Mouse (Mus musculus) MEL (cell line): ENCODE results near the gene Jup. TPM values are rescaled to one million over a fixed set of nuclear protein-coding genes. Genes with fewer than 3 reads are reported as not detected.

ENCODE experiments used
- DNase-seq: peaks from one replicate; pipeline ENCODE4 v3.0.0; 2011; ENCODE audit warnings: low read depth, low spot score
- H3K27ac ChIP-seq: 2 replicates; pipeline ENCODE4 v1.5.1; 2012; ENCODE audit warnings: low read depth, mild to moderate bottlenecking, control low read depth, low read length, moderate library complexity; ENCODE audit not compliant: control insufficient read depth
- H3K27me3 ChIP-seq, 2 experiments: fragments of 150-350 bp in 1 of 2; sonication (generic) in 1 of 2; 2 replicates each; pipeline ENCODE4 v1.6.1; 2012; ENCODE audit warnings: low read length in 2 of 2, mild to moderate bottlenecking in 2 of 2, improper control_type of control experiment in 1 of 2, moderate library complexity in 1 of 2; ENCODE audit not compliant: insufficient read depth in 2 of 2, control insufficient read depth in 1 of 2
- H3K36me3 ChIP-seq, 2 experiments: 2 replicates each; pipeline ENCODE4 v1.6.1; 2012 to 2014; ENCODE audit warnings: low read length in 2 of 2, improper control_type of control experiment in 1 of 2, inconsistent platforms in 1 of 2, mild to moderate bottlenecking in 1 of 2; ENCODE audit not compliant: insufficient read depth in 2 of 2, control insufficient read depth in 1 of 2
- H3K4me1 ChIP-seq, 2 experiments: fragments of 150-350 bp in 1 of 2; sonication (generic) in 1 of 2; 2 replicates each; pipeline ENCODE4 v1.6.1; 2012; ENCODE audit warnings: low read length in 2 of 2, improper control_type of control experiment in 1 of 2, mild to moderate bottlenecking in 1 of 2; ENCODE audit not compliant: insufficient read depth in 2 of 2, control insufficient read depth in 1 of 2
- H3K4me3 ChIP-seq, 2 experiments: fragments of 150-350 bp in 1 of 2; sonication (generic) in 1 of 2; 2 replicates each; pipeline ENCODE4 v1.5.1; 2012; ENCODE audit warnings: low read depth in 2 of 2, low read length in 2 of 2, mild to moderate bottlenecking in 2 of 2, moderate library complexity in 2 of 2, control low read depth in 1 of 2, improper control_type of control experiment in 1 of 2; ENCODE audit not compliant: control insufficient read depth in 1 of 2, insufficient read depth in 1 of 2
- H3K79me2 ChIP-seq: 2 replicates; pipeline ENCODE4 v1.6.1; 2012; ENCODE audit warnings: mild to moderate bottlenecking, low read length, moderate library complexity; ENCODE audit not compliant: control insufficient read depth, poor library complexity, insufficient read depth
- H3K9ac ChIP-seq: 2 replicates; pipeline ENCODE4 v1.6.1; 2012; ENCODE audit warnings: low read depth, mild to moderate bottlenecking, control low read depth, low read length, moderate library complexity; ENCODE audit not compliant: control insufficient read depth, poor library complexity, severe bottlenecking
- H3K9me3 ChIP-seq: fragments of 150-350 bp; sonication (generic); replicated peaks from 2 replicates; pipeline ENCODE4 v1.6.1; 2012; ENCODE audit warnings: mild to moderate bottlenecking, low read length, improper control_type of control experiment, moderate library complexity; ENCODE audit not compliant: insufficient read depth
- CHD1 ChIP-seq: IDR thresholded peaks from 2 replicates; pipeline ENCODE4 v1.6.1; 2012; ENCODE audit warnings: low read depth, mild to moderate bottlenecking, inconsistent platforms, low read length, improper control_type of control experiment
- CTCF ChIP-seq, 3 experiments: IDR thresholded peaks in 2 of 3; conservative IDR thresholded peaks in 1 of 3; 2 replicates each; pipeline ENCODE4 v1.5.1; 2011 to 2012; ENCODE audit warnings: low read length in 3 of 3, low read depth in 2 of 3, mild to moderate bottlenecking in 2 of 3, improper control_type of control experiment in 1 of 3, inconsistent platforms in 1 of 3, mixed read lengths in 1 of 3, moderate library complexity in 1 of 3; ENCODE audit not compliant: control insufficient read depth in 1 of 3, insufficient read depth in 1 of 3, poor library complexity in 1 of 3, severe bottlenecking in 1 of 3
- HCFC1 ChIP-seq: IDR thresholded peaks from 2 replicates; pipeline ENCODE4 v1.6.1; 2012; ENCODE audit warnings: low read depth, mild to moderate bottlenecking, inconsistent platforms, low read length, improper control_type of control experiment, moderate library complexity
- JUND ChIP-seq: IDR thresholded peaks from 2 replicates; pipeline ENCODE4 v1.6.1; 2011; ENCODE audit warnings: low read depth, mild to moderate bottlenecking, improper control_type of control experiment, low read length
- KAT2A ChIP-seq: conservative IDR thresholded peaks from 2 replicates; pipeline ENCODE4 v1.6.1; 2012; ENCODE audit warnings: low read depth, low read length, improper control_type of control experiment, inconsistent platforms
- MAX ChIP-seq: IDR thresholded peaks from 2 replicates; pipeline ENCODE4 v1.6.1; 2011; ENCODE audit warnings: low read length, improper control_type of control experiment
- MAZ ChIP-seq: IDR thresholded peaks from 2 replicates; pipeline ENCODE4 v1.6.1; 2012; ENCODE audit warnings: low read depth, mild to moderate bottlenecking, inconsistent platforms, low read length, improper control_type of control experiment
- MYB ChIP-seq: IDR thresholded peaks from 2 replicates; pipeline ENCODE4 v1.6.1; 2011; ENCODE audit warnings: mild to moderate bottlenecking, low read depth, low read length, improper control_type of control experiment
- MYC ChIP-seq: IDR thresholded peaks from 2 replicates; pipeline ENCODE4 v1.6.1; 2011; ENCODE audit warnings: low read depth, mild to moderate bottlenecking, low read length, improper control_type of control experiment, moderate library complexity
- NRF1 ChIP-seq: IDR thresholded peaks from 2 replicates; pipeline ENCODE4 v1.6.1; 2014; ENCODE audit warnings: low read depth, mild to moderate bottlenecking, inconsistent platforms, low read length, improper control_type of control experiment, moderate library complexity; ENCODE audit not compliant: poor library complexity, insufficient read depth, severe bottlenecking
- POLR2A ChIP-seq, 2 experiments: IDR thresholded peaks; 2 replicates each; pipeline ENCODE4 v1.6.1; 2011 to 2012; ENCODE audit warnings: low read length in 2 of 2, mild to moderate bottlenecking in 2 of 2, control low read depth in 1 of 2, improper control_type of control experiment in 1 of 2, low read depth in 1 of 2, moderate library complexity in 1 of 2; ENCODE audit not compliant: control insufficient read depth in 1 of 2, insufficient read depth in 1 of 2, poor library complexity in 1 of 2
- TBP ChIP-seq: IDR thresholded peaks from 2 replicates; pipeline ENCODE4 v1.8.0; 2011; ENCODE audit warnings: low read depth, low read length, improper control_type of control experiment
- TCF12 ChIP-seq: IDR thresholded peaks from 2 replicates; pipeline ENCODE4 v1.6.1; 2014; ENCODE audit warnings: low read depth, mild to moderate bottlenecking, inconsistent platforms, low read length, improper control_type of control experiment, moderate library complexity
- USF1 ChIP-seq: IDR thresholded peaks from 2 replicates; pipeline ENCODE4 v1.6.1; 2014; ENCODE audit warnings: low read depth, mild to moderate bottlenecking, inconsistent platforms, low read length, improper control_type of control experiment, moderate library complexity
- USF2 ChIP-seq, 2 experiments: IDR thresholded peaks; 2 replicates each; pipeline ENCODE4 v1.6.1; 2011 to 2012; ENCODE audit warnings: improper control_type of control experiment in 2 of 2, low read length in 2 of 2, borderline replicate concordance in 1 of 2, inconsistent platforms in 1 of 2, low read depth in 1 of 2, mild to moderate bottlenecking in 1 of 2; ENCODE audit not compliant: insufficient read depth in 1 of 2
- ZC3H11A ChIP-seq: IDR thresholded peaks from 2 replicates; pipeline ENCODE4 v1.6.1; 2012; ENCODE audit warnings: low read depth, mild to moderate bottlenecking, inconsistent platforms, low read length, improper control_type of control experiment
- ZKSCAN1 ChIP-seq: IDR thresholded peaks from 2 replicates; pipeline ENCODE4 v1.6.1; 2012; ENCODE audit warnings: low read depth, mild to moderate bottlenecking, inconsistent platforms, low read length, improper control_type of control experiment, moderate library complexity
- ZMIZ1 ChIP-seq: IDR thresholded peaks from 2 replicates; pipeline ENCODE4 v1.6.1; 2012; ENCODE audit warnings: low read depth, mild to moderate bottlenecking, inconsistent platforms, low read length, improper control_type of control experiment, moderate library complexity
- polyA plus RNA-seq, 2 experiments: library from polyadenylated mRNA; stranded (reverse) in 1 of 2; unstranded in 1 of 2; fragments of >175 nt in 1 of 2; fragments of >200 nt in 1 of 2; gene quantifications; 2 replicates each; pipeline versions ENCODE4 v1.2.1 to v1.2.4; 2012; ENCODE audit warnings: low replicate concordance in 2 of 2, low read depth in 1 of 2; ENCODE audit not compliant: insufficient read length in 2 of 2, insufficient read depth in 1 of 2, missing spikeins in 1 of 2
- total RNA-seq: library from RNA; depleted of rRNA; stranded (reverse); fragments of 300-350 nt; gene quantifications from 2 replicates; pipeline ENCODE4 v1.2.3, GENCODE M21; 2012

Gene Jup
- total and polyA plus RNA-seq, 3 experiments = 1.0 to 8.5 TPM; not detected in 1

- no peak for TF ChIP-seq USF2 (IDR thresholded peaks at IDR 0.05; ENCODE audit: borderline replicate concordance in 1 of 2, insufficient read depth in 1 of 2, low read depth in 1 of 2, low read length in 2 of 2)
- no peak for TF ChIP-seq TCF12
- TF ChIP-seq HCFC1 = no peak
- TF ChIP-seq MAZ = no peak
- TF ChIP-seq ZMIZ1 = no peak
- no peak for TF ChIP-seq MYC
- no peak for TF ChIP-seq ZKSCAN1
- TF ChIP-seq MYB = no peak
- no peak for TF ChIP-seq KAT2A
- TF ChIP-seq NRF1 = no peak
- no peak for TF ChIP-seq CHD1
- TF ChIP-seq, all 39 proteins: peak for 0
- H3K4me1 ChIP-seq = peaks cover 0 to under 1% of the 10 kb centered on the region in 2 experiments; a peak in 1 of 4 replicates
- DNase-seq = no peak
- H3K9me3 ChIP-seq = no peaks in the 10 kb centered on the region
- H3K9ac ChIP-seq = no peak overlapping the region
- H3K79me2 ChIP-seq = no peaks in the 10 kb centered on the region
- no peaks in the 10 kb centered on the region for H3K36me3 ChIP-seq
- no peak overlapping the region for H3K27ac ChIP-seq
- no peaks in the 10 kb centered on the region; a peak in 1 of 4 replicates for H3K27me3 ChIP-seq
- H3K4me3 ChIP-seq = no peak overlapping the region
Observed at GRCm38 (mm10) chr11:100388588-100388987, 9.0 kb downstream of the Jup start.

GRCm38 (mm10) chr11:100387589-100388375, 9.8 kb downstream of the Jup start:
- no peak for DNase-seq
- TF ChIP-seq MAX (no peak), CTCF (IDR thresholded peaks at IDR 0.05 in 2 of 3, conservative IDR thresholded peaks at IDR 0.05 in 1 of 3; ENCODE audit: control insufficient read depth in 1 of 3, insufficient read depth in 1 of 3, low read depth in 2 of 3, low read length in 3 of 3, poor library complexity in 1 of 3, severe bottlenecking in 1 of 3) (no peak), TBP (no peak), JUND (no peak), POLR2A (IDR thresholded peaks at IDR 0.05; ENCODE audit: control insufficient read depth in 1 of 2, insufficient read depth in 1 of 2, low read depth in 1 of 2, low read length in 2 of 2, poor library complexity in 1 of 2) (0 out of 4 replicates have a peak, but pooled peaks of 1 of the 2 experiments have one; percentile 2), USF1 (no peak), ZC3H11A (no peak)
- TF ChIP-seq, all 39 proteins: peak for 1
- Histone ChIP-seq H3K9me3 (no peaks in the 10 kb centered on the region), H3K36me3 (no peaks in the 10 kb centered on the region), H3K4me3 (no peak overlapping the region), H3K27ac (no peak overlapping the region), H3K27me3 (no peaks in the 10 kb centered on the region; a peak in 1 of 4 replicates), H3K79me2 (no peaks in the 10 kb centered on the region), H3K4me1 (no peaks in the 10 kb centered on the region), H3K9ac (no peak overlapping the region)
